Mouse (Mus musculus): ENCODE results near the gene H2-M10.2.

DNA sequence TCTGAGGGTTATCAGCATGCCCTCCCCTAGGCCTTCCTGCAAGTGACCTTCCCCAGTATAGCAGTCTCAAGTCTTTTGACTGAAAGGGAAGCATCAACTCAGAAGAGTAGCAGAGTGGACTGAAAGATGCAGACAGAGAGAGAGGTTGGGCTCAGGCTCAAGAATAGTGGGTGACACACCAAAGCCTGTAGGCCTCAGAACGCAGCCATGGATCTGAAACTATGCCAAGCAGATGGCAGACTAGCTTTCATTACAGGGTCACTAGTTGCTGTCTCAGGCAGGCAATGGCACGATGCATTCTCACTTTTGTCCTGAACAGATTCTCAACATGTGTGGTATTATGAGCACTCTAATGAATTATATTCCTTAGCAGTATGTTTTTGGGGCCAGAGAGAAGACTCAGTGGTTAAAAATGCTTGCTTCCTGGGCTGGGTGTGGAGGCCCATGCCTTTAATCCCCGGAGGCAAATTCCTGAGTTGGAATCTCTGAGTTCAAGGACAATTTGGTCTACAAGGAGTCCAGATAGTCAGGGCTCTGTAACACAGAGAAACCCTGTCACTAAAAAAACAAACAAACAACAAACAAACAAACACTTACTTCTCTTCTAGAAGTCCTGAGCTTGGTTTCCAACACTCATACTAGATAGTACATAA, 21.9 kb downstream of the H2-M10.2 start:
- TF ChIP-seq ZNF384 (IDR thresholded peaks at IDR 0.05; ENCODE audit: low read depth, low read length) (no peak), HCFC1 (IDR thresholded peaks at IDR 0.05; ENCODE audit: borderline replicate concordance, insufficient read depth, low read length) (no peak)

Measured in ES-E14 (cell line).